Mouse (Mus musculus): Measurements from ENCODE around the gene Ppp1cc.
A peak's percentile ranks its signal among the peaks of the same experiment; 100 is the strongest.
"Not testable (repeated sequence)": the region's sequence is repeated elsewhere in the genome, so short reads cannot be mapped to it uniquely, and the experiment has no call there.

The Ppp1cc gene

DNA sequence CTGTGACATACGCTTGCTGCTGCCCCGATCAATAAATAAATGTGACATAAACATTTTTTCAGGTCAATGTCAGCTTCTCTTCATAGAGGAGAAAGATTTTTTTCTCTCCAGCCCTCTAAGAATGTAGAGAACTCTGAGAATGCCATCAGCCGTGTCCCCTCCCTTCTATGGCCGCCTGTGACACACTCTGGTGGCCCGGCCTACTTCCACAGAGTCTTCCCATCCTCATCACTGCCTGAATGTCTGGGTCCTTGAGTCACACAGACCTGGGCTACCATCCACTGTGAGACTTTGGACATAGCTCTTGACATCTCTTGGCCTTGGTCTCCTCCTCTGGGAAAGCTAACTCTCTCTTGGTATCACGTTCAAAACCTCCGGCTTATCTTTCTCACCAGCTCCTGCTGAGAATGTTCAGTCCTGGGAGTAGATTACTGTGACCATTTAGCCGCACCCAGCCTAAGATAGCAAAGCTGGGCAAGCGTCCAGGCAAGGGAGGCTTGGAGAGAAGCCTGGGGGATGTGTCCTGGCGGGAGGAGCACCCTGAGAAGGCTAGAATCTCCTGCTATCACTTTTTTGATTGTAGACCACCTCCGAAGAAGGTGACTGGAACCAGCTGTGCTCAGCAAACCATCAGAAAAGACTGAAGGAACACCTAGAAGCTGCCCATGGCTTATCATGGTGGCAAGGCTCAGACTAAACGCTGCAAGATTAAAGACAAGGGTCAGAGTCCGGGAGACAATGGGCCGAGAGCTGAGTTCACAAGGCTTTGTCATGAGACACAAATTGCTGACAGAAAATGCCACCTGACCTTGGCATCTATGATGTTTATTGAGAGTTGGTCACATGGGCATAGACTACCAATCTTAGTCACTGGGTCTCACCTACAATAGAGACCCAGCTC lies 21.3 kb upstream of the Ppp1cc start:
- no peak for DNase-seq (ENCODE audit: low read depth, low spot score)

GRCm38 (mm10) chr5:122138856-122139255 lies 19.2 kb upstream of the Ppp1cc start:
- DNase-seq (ENCODE audit: low read depth, low spot score), result no peak

- not testable (repeated sequence) for DNase-seq (ENCODE audit: low read depth, low spot score)
Observed at GRCm38 (mm10) chr5:122139771-122140170, 18.3 kb upstream of the Ppp1cc start.

DNA sequence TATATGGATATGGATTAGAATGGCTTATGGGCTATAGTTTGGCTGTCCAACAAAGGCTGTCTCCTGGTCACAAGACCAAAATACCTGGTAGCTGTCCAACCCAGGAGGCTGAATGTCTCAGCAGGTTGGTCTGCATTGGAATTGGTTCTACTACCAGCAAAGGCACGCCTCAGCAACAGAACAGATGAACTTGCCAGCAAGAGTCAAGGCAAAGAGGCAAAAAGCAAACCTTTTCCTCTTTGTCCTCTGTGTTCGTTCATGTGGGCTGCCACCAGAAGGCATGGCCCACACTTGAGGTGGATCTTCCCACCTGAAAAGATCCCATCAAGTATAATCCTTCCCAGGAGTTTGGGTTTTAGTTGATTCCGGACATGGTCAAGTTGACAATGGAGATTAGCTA lies 17.4 kb upstream of the Ppp1cc start, which contains the start of gene Ccdc63:
TSS of gene Ccdc63 (minus strand) at position 101 of the 400 bp plus-strand sequence.
- DNase-seq (ENCODE audit: low read depth, low spot score), result no peak

DNA sequence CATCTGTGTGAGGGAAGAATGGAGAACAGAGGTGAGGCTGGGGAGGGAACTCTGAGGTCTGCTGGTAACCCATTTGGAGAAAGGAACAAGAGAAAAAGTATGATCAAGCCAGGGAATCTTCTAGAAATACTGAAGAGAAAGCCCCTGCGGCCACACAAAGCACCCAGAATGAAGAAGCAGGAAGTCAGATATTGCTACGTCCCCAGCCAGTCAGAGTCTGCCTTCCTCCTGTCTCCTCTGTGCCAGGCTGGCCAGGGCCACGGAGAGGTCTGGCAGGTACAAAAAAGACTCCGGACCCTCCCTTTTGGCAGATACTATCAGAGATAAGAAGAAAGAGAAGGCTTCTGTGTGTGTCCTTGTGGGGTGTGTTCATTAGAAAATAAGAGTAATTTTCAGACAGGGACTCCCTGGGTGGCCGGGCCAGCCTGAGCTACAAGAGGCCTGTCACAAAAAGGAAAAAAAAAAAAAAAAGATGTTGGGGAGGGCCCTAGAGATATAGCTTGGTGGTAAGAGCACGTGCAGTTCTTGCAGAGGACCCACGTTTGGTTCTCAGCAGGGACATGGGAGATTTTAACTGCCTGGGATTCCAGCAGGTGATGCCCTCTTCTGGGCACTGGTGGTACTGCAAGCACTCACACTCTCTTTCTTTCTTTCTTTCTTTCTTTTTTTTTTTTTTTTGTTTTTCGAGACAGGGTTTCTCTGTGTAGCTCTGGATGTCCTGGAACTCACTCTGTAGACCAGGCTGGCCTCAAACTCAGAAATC lies 15.7 kb upstream of the Ppp1cc start:
- DNase-seq (ENCODE audit: low read depth, low spot score), result peak; percentile 82

- DNase-seq (ENCODE audit: low read depth, low spot score), result peak; percentile 89
Observed at GRCm38 (mm10) chr5:122143543-122143942, 14.5 kb upstream of the Ppp1cc start.

DNA sequence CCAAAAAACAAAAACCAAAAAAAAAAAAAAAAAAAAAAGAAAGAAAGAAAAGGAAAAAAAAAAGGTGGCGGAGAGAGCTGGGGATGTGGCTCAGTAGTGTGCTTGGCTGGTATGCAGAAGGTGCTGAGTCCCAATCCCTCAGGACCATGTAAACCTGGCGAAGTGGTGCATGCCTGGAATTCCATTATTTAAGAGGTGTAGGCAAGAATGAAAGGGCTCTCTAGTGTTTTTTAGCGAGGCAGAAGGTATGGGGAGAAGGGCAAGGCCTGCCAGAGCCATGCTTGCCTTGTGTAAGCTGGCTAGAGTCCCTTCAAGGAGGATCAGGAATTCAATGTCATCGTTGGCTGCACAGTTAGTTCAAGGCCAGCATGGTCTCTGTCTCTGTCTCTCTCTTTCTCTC lies 13.3 kb upstream of the Ppp1cc start:
- DNase-seq (ENCODE audit: low read depth, low spot score), result no peak

GRCm38 (mm10) chr5:122145381-122146055 lies 12.6 kb upstream of the Ppp1cc start:
- peak; percentile 96 for DNase-seq (ENCODE audit: low read depth, low spot score)

GRCm38 (mm10) chr5:122146056-122146580 lies 12.0 kb upstream of the Ppp1cc start:
- DNase-seq (ENCODE audit: low read depth, low spot score), result peak; percentile 57

- no peak for DNase-seq (ENCODE audit: low read depth, low spot score)
Observed at GRCm38 (mm10) chr5:122146609-122147008, 11.5 kb upstream of the Ppp1cc start.

DNA sequence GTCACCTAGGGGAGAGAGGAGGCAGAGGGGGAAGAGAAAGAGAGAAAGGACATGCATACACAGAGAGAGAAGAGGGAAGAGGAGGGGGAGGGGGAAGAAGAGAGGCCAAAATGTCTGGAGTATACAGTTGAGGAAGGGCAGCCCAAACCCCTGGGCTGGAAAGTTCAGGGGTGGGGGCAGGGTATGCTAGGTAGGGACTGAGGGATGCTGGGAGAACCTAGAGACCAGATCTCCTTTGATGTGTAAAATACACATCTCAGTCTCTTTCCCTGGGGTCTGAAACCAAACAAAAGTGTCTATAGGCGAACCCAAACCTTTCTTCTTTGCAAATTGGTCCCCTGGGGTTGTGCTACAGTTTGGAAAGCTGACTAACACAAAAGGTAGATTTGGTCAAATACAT lies 10.0 kb upstream of the Ppp1cc start:
- DNase-seq (ENCODE audit: low read depth, low spot score), result no peak

DNA sequence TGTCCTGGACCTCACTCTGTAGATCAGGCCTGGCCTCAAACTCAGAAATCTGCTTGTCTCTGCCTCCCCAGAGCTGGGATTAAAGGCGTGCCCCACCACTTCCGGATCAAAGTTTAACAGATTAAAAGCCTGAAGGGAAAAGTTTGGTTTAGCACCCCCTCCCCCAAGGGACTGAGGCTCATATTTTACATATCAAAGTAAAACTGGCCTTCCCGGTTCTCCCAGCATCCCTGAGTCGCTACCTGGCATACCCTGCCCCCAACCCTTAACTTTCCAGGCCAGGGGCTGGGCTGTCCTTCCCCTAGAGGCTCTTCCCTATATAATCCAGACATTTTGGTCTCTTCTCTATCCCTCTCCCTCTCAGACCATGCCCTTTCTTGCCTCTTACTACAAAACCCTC lies 8.8 kb upstream of the Ppp1cc start:
- no peak for DNase-seq (ENCODE audit: low read depth, low spot score)

DNA sequence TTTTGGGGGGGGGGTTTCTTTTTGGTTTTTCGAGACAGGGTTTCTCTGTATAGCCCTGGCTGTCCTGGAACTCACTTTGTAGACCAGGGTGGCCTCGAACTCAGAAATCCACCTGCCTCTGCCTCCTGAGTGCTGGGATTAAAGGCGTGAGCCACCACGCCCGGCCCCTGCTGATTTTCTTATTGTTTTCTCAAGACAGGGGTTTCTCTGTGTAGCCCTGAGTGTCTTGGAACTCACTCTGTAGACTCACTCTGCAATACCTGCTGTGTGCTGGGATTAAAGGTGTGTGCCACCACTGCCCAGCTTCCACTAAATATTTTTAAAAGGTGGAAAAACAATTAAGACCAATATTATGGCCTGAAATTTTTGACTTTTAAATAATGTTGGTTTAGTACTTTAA lies 5.6 kb upstream of the Ppp1cc start:
- DNase-seq (ENCODE audit: low read depth, low spot score), result not testable (repeated sequence)

DNA sequence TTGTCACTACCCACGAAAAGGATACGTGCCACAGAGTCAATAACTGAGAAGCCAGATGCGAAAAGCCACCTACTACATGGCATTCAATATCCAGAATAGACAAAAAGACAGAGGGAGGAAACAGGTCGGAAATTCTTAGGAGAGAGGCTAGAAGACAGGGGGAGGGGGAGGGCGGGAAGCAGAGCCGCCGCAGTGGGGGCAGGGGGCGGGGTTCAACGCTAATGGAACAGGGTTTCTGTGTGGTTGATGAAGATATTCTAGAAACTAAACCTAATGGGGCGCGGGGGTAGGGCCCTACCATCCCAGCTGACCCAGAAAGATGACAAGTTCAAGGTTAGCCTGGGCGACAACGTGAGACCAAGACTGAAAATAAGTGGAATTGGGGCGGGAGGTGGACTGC lies 4.1 kb upstream of the Ppp1cc start:
- DNase-seq (ENCODE audit: low read depth, low spot score), result no peak

GRCm38 (mm10) chr5:122154782-122155181 lies 3.3 kb upstream of the Ppp1cc start:
- DNase-seq (ENCODE audit: low read depth, low spot score), result no peak

DNA sequence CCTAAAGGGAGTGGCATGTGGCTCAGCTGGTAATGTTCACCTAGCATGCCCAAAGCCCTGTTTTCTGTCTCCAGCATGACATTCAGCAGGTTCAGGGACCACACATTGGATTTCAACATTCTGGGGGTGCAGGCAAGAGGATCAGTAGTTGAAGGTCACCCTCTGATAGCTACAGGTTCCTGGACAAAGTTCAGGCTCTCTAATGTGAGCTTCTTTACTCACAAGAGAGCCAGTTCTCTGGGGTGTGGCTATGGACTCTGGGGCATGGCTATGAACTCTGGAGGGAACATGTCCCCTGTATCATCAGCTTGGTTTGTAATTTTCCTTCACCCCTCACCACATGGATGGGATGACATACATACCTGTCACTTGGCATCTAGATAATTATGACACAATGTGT lies 2.5 kb upstream of the Ppp1cc start:
- DNase-seq (ENCODE audit: low read depth, low spot score), result no peak

DNA sequence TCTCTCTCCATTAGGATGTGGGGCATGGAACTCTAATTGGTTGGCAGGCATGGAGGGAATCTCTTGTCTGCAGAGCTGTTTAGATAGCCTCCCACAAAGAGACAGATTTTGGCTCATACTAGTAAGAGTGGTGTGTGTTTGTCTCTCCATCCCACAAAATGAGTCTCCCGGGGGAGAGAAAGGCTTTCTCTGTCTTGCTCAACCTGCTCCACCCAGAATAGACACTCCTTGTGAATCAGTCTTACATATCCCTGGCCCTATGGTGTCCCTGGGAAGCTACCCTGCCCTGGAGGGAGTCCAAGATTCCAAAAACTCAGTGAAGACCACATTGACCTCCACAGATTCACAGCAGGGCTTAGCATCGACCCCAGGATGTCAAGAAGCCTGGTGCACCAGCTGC lies 1.6 kb upstream of the Ppp1cc start:
- DNase-seq (ENCODE audit: low read depth, low spot score), result no peak

DNA sequence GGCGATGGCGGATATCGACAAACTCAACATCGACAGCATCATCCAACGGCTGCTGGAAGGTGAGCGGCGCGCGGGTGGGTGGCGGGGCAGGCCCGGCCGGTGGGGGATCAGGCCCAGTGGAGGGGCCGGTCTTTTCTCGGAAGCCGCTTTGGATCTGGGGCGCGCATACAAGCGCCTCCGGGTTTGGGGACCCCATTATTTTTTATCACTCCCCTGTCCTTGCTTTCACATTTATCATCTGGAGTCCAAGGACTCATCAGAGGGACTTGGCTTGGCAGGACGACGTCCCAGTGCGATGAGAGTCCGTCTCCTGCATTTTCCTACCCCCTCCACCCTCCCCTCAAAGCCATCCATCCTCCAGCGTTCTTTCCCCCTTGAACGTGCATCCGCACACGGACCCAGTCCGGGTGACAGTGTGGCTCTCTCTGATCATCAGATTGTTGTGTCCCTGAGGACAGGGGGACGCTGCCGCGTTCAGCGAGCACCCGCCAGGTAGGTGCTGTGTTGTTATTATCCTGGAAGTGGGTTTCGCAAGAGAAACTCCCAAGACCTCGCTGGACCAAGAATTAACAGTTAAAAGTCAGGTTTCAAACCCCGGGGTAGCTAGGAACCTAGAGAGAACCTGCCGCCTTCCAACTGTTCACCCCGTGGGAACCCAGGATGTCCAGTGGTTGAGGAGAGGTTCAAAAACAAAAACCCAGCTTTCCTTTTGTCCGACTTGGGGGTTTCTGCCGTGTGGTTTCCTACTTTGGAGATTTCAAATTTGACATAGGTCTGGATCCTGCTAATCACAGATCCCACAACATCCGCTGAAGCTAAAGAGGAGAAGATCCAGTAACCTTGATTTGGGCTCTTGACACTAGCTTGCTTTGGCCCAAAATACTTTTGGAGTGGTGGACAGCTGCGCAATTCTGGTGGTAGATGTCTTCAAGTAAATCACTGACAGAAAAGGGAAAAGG lies 758 bp downstream of the Ppp1cc start:
- peak; percentile 48 for DNase-seq (ENCODE audit: low read depth, low spot score)

DNA sequence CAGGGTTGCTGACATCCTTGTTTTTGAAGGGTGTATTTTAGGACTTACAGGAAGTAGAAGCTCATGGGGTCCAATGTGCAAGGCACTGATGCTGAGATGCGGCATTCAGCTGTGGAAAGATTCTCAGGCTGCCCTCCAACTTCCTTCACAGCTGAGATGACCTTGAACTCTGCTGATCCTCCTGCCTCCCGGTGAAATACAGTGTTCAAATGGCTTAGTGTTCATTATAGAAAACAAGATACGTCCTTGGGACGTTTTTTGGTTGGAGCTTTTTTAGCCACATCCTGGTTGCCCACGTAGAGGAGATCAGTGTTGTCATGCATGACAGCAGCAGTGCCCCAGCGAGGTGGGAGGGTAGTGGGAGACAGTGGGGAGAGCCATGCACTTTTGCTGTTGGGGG lies 5.1 kb downstream of the Ppp1cc start:
- DNase-seq (ENCODE audit: low read depth, low spot score), result peak; percentile 69

DNA sequence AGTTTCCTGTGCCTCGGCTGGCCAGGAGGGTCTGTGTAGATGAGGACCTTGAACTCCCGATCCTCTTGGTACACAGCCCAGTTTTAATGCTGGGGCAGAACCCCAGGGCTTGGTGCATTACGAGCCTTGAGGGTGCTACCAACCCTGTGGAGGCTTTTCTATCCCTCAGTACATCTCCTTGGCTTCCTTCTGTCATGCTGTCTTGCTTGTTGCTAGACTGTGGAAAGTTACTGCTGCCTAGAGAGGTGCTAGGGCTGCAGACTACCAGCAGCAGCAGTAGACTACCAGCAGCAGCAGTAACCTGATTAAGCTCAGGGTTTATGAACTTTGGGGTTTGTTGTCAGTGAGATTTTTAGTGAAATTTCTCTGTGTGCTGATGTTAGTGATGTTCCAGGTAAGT lies 5.9 kb downstream of the Ppp1cc start:
- no peak for DNase-seq (ENCODE audit: low read depth, low spot score)
